Mouse (Mus musculus) megakaryocyte, embryonic 14.5 days (primary cell): Measurements from ENCODE around the gene Gabra5. TPM values are rescaled to one million over a fixed set of nuclear protein-coding genes. Genes with fewer than 3 reads are reported as not detected.
A peak's percentile ranks its signal among the peaks of the same experiment; 100 is the strongest.

Source experiments
- H3K27me3 ChIP-seq: replicated peaks from 2 replicates; pipeline ENCODE3; 2012; ENCODE audit warnings: inconsistent platforms
- H3K36me3 ChIP-seq: replicated peaks from 2 replicates; pipeline ENCODE3; 2012; ENCODE audit warnings: low read length, inconsistent platforms, mixed read lengths
- H3K4me1 ChIP-seq: 2 replicates; pipeline ENCODE4 v1.6.1; 2012; ENCODE audit warnings: inconsistent platforms
- H3K4me3 ChIP-seq: replicated peaks from 2 replicates; pipeline ENCODE3; 2012; ENCODE audit warnings: moderate library complexity, mild to moderate bottlenecking, inconsistent platforms
- H3K9me3 ChIP-seq: 2 replicates; pipeline ENCODE4 v1.6.1; 2012; ENCODE audit warnings: inconsistent platforms
- FLI1 ChIP-seq: IDR thresholded peaks from 2 replicates; pipeline ENCODE4 v1.6.1; 2012; ENCODE audit warnings: low read length, inconsistent platforms, mixed read lengths
- GATA1 ChIP-seq: IDR thresholded peaks from 3 replicates; pipeline ENCODE4 v1.6.1; 2012; ENCODE audit warnings: mixed read lengths, low read length, inconsistent platforms, borderline replicate concordance
- polyA plus RNA-seq: library from polyadenylated mRNA; stranded (reverse); fragments of >175 nt; gene quantifications from 2 replicates; pipeline ENCODE4 v1.2.3, GENCODE M21; 2012; ENCODE audit warnings: low replicate concordance; ENCODE audit not compliant: insufficient read depth

Gabra5 gene
- polyA plus RNA-seq, 1 experiment: not detected

DNA sequence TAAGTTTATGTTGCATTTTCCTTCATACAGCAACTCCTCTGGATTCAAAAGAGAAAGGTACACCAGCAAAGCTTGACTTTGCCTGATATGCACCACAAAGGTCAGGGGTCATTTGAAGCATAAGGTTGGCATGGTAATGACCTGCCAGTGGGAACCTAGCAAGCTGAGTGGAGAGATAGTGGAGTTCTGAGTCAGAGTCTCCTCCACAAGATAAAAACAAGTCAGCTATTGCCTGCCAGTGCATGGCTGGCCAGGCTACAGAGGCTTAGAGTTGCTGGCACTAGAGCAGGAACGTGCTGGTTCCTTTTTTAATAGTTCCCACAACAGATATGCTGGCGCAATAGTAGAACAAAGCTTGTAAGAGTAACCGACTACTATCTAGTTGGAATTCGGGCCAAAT, 116.3 kb downstream of the Gabra5 start:
- no peaks in the 10 kb centered on the region for H3K36me3 ChIP-seq
- H3K9me3 ChIP-seq: no peaks in the 10 kb centered on the region
- no peaks in the 10 kb centered on the region for H3K27me3 ChIP-seq
- H3K4me1 ChIP-seq: no peaks in the 10 kb centered on the region
- H3K4me3 ChIP-seq: no peak overlapping the region
- TF ChIP-seq FLI1 (no peak), GATA1 (no peak)

GRCm38 (mm10) chr7:57390046-57390445, 119.8 kb downstream of the Gabra5 start:
- TF ChIP-seq FLI1 (no peak), GATA1 (no peak)
- H3K9me3 ChIP-seq: peaks cover 2% of the 10 kb centered on the region; the same call in 1 of the 2 replicates
- H3K36me3 ChIP-seq: no peaks in the 10 kb centered on the region
- H3K4me3 ChIP-seq: no peak overlapping the region
- H3K4me1 ChIP-seq: no peaks in the 10 kb centered on the region
- peaks cover 19% of the 10 kb centered on the region for H3K27me3 ChIP-seq

- Histone ChIP-seq H3K36me3 (no peaks in the 10 kb centered on the region), H3K4me3 (peak overlapping the region; percentile 56), H3K9me3 (peaks cover 2% of the 10 kb centered on the region; the same call in 1 of the 2 replicates), H3K4me1 (no peaks in the 10 kb centered on the region), H3K27me3 (peaks cover 19% of the 10 kb centered on the region)
- no peak for TF ChIP-seq GATA1
- no peak for TF ChIP-seq FLI1
Measured at GRCm38 (mm10) chr7:57387341-57387654, 122.6 kb downstream of the Gabra5 start.

DNA sequence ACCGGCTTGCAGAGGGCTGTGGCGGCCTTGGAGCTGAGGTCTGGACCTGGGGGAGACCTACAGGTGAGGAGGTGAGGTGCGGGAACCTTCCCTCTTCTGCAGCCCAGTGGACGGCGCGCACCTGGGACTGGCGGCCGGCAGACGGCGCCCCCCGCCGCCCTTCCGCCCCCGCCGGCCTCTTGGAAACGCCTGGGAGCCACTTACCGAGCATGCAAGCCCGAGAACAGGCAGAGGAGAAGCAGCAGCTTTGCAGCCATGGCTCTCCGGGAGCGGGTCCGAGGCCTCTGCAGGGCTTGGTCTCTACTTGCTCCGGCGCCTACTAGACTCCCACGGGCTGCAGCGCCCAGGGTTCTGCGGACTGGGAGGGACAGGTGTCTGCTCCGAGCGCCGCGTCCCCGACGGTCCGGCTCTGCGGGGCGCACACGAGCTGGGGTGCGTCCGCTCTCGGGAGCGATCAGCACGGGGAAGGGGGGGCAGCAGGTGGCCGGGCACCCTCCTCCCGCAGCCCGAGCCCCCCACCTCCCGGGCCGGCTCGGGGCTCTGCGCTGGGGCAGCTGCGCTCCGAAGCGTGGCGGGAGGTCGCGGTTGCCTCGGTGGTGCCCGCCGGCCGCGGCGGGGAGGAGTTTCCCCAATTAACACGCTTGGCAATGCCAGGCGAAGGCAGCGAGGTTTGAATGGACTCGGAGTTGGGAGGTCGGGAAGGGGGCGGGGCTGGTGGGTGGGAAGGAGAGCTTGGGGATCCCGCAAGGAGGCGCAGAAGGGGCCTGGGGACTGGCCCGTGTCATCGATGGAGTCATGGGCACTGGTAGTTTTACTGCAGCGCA, 123.1 kb downstream of the Gabra5 start, which contains the start of gene Gabrg3:
Gene Gabrg3, minus strand, starts transcription at position 672 of the 824 bp plus-strand sequence.
- no peak for TF ChIP-seq GATA1
- TF ChIP-seq FLI1: no peak
- Histone ChIP-seq H3K27me3 (peaks cover 19% of the 10 kb centered on the region), H3K36me3 (no peaks in the 10 kb centered on the region), H3K4me3 (peak within 1 kb of the TSS; percentile 56), H3K9me3 (peaks cover 2% of the 10 kb centered on the region; the same call in 1 of the 2 replicates), H3K4me1 (no peaks in the 10 kb centered on the region)

DNA sequence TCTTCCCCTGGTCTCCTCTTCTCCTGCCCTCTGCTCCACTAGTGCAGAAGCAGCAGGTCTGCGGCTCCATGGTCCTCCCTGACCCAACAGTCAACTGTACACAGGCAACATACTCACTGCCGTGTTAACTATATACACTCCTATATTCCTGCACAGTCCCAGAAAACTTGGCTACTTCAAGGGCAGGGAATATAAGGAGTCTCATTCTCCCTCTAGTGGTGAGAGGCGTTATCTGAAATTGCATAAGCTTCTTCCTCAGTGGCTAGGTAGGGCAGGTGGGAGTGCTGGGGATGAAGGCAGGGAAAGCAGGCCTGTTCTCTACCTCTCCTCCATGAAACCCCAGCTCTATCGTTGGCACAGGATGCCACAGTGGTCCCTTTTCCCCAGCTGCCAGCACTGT, 125.7 kb downstream of the Gabra5 start:
- H3K4me3 ChIP-seq: no peak overlapping the region
- no peaks in the 10 kb centered on the region for H3K36me3 ChIP-seq
- TF ChIP-seq FLI1 (no peak), GATA1 (no peak)
- peaks cover 19% of the 10 kb centered on the region for H3K27me3 ChIP-seq
- H3K9me3 ChIP-seq: peaks cover 2% of the 10 kb centered on the region; the same call in 1 of the 2 replicates
- H3K4me1 ChIP-seq: no peaks in the 10 kb centered on the region

- Histone ChIP-seq H3K27me3 (no peaks in the 10 kb centered on the region), H3K36me3 (no peaks in the 10 kb centered on the region), H3K4me1 (no peaks in the 10 kb centered on the region), H3K4me3 (no peak overlapping the region), H3K9me3 (peaks cover 3% of the 10 kb centered on the region; the same call in 1 of the 2 replicates)
- no peak for TF ChIP-seq GATA1
- TF ChIP-seq FLI1: no peak
Measured at GRCm38 (mm10) chr7:57366013-57366390, 143.9 kb downstream of the Gabra5 start.

DNA sequence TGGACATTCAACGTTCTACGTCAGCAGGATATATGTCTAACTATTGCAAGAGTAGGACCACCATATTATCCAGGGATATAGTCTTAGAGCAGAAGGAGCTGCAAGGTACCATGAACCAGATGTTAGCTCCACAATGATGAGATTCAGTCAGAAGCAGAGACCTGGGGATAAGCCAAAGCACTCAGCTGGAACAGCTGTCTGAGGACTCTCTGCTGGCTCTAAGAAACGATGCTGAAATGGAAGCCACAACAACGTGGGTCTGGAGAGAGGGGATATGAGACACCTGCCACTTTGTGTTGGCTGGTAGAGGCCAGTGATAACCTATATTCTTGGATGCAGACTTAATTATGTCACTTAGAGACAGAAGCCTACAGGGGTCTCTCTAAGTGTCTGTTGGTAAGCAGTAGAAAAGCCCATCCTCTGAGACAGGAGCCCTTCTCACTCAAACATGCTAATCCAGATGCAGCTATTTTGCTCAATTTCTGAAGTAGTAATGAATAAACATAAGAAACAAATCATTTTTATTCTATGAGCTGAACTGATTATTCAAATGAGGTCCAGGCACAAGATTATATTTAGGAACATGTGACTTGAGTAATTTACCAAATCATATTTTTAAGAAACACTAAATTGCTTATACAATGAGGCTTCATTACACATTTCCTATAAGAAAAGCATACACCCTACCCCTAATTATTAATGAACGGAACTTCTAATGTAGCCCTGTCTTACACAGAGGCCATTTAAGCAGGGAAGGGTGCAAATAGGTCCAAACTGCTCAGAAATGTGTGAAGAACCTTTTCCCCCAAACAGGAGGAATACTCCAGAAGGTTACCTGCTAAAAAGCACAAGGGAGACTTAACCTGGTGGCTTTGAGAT, 144.5 kb downstream of the Gabra5 start:
- H3K4me1 ChIP-seq: no peaks in the 10 kb centered on the region
- H3K4me3 ChIP-seq: no peak overlapping the region
- H3K9me3 ChIP-seq: peaks cover 3% of the 10 kb centered on the region; the same call in 1 of the 2 replicates
- TF ChIP-seq FLI1: no peak
- TF ChIP-seq GATA1: no peak
- no peaks in the 10 kb centered on the region for H3K36me3 ChIP-seq
- H3K27me3 ChIP-seq: no peaks in the 10 kb centered on the region

DNA sequence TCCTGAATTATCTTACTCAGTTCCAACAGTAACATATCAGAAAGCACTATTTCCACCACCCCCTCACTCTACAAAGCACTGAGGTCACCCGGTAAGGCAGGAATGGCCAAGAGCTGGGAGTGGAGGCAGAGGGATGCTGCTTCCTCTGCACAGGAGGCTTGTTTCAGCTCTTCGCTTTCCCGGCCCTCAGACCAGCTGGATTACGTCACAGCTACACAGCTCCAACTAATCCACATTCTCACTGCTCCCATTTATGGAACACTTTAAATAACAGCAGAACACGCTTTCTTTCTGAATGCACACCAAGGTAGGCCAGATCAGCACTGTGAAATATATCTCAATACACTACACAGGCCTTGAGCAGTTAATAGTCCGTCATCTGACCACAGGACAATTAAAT, 146.0 kb downstream of the Gabra5 start:
- Histone ChIP-seq H3K27me3 (no peaks in the 10 kb centered on the region), H3K4me1 (no peaks in the 10 kb centered on the region), H3K9me3 (peaks cover 3% of the 10 kb centered on the region), H3K36me3 (no peaks in the 10 kb centered on the region), H3K4me3 (no peak overlapping the region)
- TF ChIP-seq GATA1: no peak
- no peak for TF ChIP-seq FLI1

DNA sequence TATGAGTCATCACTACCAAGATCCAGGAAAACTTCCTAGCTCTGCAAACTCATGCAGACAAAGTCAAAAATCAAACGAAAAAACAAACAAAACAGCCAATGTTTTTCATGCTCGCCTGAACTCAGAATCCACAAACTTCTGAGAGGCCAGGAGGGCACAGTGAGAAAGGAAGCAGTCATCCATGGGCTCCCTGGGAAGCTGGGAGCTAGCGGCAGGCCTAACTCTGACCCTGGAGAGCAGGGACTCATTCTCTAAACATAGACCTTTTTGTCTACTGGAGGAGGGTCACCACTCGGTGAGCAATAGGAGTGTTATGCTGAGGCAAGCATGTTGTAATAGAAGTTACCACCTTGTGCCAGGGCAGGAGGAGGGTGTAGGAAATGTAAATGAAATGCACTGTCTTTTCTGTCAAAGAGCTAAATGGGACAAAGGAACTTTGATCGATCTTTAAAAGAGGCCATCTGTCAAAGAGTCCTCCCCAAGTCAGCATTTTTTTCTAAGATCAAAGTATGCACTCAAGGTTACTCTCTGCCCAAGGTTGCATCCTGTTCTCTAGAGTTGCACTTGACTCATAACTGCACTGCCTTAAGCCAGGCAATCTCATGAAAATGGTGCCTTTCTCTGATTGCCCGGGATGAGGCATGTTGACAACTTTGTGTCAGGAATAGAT, 151.9 kb downstream of the Gabra5 start:
- Histone ChIP-seq H3K36me3 (no peaks in the 10 kb centered on the region), H3K4me3 (no peak overlapping the region), H3K4me1 (no peaks in the 10 kb centered on the region), H3K27me3 (no peaks in the 10 kb centered on the region), H3K9me3 (no peaks in the 10 kb centered on the region; the same call in none of the 2 replicates)
- TF ChIP-seq GATA1 (no peak), FLI1 (no peak)

Other genes with a start within 250 kb of the Gabra5 start
- 0.18 TPM in 1 of 2 replicates, not detected in the other for gene Gabrg3, start 122.9 kb downstream of the Gabra5 start, polyA plus RNA-seq
- gene Gabrb3, start 90.4 kb downstream of the Gabra5 start, polyA plus RNA-seq: not detected in 2 replicates